Mouse (Mus musculus): Measurements from ENCODE around the gene Wdr81. TPM values are rescaled to one million over a fixed set of nuclear protein-coding genes. Genes with fewer than 3 reads are reported as not detected.
A peak's percentile ranks its signal among the peaks of the same experiment; 100 is the strongest.
"Not testable (repeated sequence)": the region's sequence is repeated elsewhere in the genome, so short reads cannot be mapped to it uniquely, and the experiment has no call there.

Wdr81 gene
- total RNA-seq, 4 experiments from 2014 or later, result 7.9 to 10.1 (median 8.8) TPM

DNA sequence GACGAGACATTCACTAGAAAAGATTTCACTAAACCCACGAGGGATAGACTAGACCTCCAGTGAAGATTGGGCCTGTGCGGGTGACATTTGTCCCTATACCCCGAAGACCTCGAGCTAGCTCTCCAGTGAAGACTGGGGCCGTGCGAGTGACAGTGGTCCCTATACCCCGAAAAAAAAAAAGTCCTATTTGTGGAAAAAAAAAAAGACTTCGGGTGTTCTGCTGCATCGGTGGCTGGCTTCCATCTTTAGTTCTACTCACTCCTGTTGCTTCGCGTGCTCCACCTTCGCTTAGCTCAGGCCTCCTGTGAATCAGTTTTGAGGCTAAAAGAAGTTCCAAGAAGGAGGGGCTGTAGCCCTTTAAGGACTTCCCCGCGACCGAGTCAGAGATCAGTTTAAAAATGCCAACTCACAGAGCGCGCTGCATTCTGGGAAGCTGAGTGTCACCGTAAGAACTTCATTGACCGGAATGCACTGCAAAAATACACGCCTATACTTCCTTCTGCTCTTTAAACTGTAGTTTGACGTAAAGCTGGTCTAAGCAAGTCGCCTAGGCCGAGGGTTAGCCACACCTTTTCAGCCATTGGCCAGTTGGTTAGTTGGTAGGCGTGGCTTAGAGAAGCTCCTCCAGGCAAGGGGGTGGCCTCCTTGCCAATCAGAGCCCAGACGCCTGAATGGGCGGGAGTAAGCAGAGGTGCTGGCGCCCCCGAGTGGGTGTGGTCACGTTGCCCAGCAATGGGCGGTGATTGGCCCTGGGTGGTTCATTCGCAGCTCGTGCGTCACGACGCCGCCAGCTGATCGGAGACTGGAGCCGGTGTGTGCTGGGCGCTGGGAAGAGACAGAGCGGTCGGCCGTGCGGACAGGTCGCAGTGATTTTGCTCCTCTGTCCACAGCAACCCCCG lies 6.6 kb upstream of the Wdr81 start, which contains the start of gene Tlcd2:
Gene Tlcd2 (plus strand): TSS at position 872 of the 899 bp plus-strand sequence.
- DNase-seq (ENCODE audit: low spot score), result peak; percentile 100

GRCm38 (mm10) chr11:75460103-75460843 lies 5.8 kb upstream of the Wdr81 start:
- peak; percentile 95 for DNase-seq (ENCODE audit: low spot score)

GRCm38 (mm10) chr11:75459751-75460102 lies 5.2 kb upstream of the Wdr81 start:
- no peak for DNase-seq (ENCODE audit: low spot score)

- DNase-seq (ENCODE audit: low spot score), result peak; percentile 65
Observed at GRCm38 (mm10) chr11:75459141-75459711, 4.7 kb upstream of the Wdr81 start.

DNA sequence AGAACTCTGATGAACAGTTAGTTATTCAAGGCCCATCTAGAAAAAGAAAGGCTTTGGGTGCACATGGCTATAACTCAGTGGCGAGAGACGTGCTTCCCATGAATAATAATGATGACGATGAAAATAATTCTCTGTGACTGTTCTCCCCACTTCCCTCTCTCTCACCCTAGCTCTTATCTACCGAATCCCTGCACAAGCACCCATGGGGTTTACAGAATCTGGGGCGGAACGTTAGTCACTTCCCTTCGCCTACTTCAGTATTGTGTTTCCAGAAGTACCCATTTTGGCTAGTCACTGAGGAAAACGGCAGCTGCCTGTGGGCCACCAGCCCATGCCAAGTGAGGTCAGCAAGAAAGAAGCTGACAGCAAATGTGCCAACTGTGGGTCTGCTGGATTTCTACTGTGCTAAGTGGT lies 4.1 kb upstream of the Wdr81 start:
- DNase-seq (ENCODE audit: low spot score), result peak; percentile 76

DNA sequence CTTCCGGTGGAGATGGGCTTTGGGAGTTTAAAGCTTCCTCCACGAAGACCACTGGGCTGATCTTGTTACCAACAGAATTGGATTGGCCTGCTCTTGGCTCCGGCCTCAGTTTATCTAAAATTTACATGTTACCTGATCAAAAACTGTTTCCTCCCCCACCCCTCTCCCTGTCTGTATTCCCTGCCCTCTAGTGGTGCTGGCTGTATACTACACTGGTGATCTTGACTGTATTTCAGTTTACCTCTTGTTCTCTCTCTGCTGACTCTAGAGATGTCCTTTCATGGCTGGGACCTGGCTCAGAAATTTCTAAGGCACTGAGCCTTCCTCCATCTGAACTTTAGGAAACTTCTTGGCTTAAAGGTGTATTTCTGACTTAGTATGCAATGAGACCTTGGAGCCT lies 3.7 kb upstream of the Wdr81 start:
- no peak for DNase-seq (ENCODE audit: low spot score)

- DNase-seq (ENCODE audit: low spot score), result no peak
Observed at GRCm38 (mm10) chr11:75456440-75456871, 1.9 kb upstream of the Wdr81 start.

DNA sequence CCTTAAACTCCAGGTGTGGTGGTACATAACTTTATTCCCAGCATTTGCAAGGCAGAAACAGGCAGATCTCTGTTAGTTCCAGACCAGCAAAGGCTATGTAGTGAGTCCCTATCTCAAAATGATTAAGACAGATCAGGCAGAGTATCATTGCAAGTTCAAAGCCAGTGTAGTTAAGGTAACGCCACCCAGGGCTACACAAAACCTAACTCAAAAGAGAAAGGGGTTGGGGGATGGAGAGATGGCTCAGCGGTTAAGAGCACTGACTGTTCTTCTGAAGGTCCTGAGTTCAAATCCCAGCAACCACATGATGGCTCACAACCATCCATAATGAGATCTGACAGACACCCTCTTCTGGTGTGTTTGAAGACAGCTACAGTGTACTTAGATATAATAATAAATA lies 1.5 kb upstream of the Wdr81 start:
- not testable (repeated sequence) for DNase-seq (ENCODE audit: low spot score)

DNA sequence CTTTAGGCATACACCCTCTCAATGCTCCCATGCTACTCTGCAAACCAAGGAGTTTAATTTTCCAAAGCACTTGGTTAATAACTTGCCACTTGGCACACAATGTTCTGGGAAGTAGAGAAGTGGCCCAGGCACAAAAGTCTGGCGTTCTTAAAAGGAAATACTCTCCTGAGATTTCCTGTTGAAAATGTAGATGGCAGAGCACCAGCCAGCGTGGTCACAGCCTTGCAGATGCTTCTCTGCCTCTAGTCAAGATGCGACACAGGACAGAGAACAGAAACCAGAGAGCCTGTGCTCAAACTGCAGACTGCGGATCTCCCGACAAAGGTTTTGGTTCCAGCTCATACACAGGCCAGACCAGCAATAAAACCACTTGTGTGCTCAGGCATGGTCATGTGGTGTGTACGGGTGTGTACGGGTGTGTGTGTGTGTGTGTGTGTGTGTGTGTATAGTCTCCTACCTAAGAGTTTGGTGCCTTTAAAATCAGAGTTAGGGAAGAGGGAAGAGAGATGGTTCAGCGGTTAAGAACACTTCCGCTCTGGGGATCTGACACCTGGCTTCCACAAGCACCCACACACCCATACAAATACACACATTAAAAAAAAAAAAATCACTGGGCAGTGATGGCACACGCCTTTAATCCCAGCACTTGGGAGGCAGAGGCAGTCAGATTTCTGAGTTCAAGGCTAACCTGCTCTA lies 672 bp upstream of the Wdr81 start:
- DNase-seq (ENCODE audit: low spot score), result no peak

- DNase-seq (ENCODE audit: low spot score), result no peak
Observed at GRCm38 (mm10) chr11:75452812-75453557, 1.5 kb downstream of the Wdr81 start.

DNA sequence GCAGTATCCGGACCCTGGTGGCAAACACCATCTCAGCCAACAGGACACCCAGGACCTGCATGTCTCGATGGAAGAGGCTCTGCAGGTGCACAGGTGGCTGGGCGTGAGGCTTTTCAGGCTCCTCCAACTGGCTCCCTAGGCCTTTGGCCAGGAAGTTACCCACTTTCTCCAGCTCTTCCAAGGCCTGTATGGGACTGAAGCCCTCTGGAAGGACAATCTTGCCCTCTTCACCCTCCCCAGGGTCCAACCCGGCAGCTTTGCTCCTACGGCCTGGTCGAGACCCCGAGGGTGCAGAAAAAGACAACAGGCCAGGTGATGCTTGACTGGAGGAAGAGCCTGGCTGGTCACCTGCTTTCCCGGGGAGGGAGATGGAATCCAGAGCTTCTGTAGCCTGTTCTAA lies 2.4 kb downstream of the Wdr81 start:
- no peak for DNase-seq (ENCODE audit: low spot score)

- DNase-seq (ENCODE audit: low spot score), result no peak
Observed at GRCm38 (mm10) chr11:75450936-75451335, 3.6 kb downstream of the Wdr81 start.

- DNase-seq (ENCODE audit: low spot score), result no peak
Observed at GRCm38 (mm10) chr11:75450304-75450908, 4.1 kb downstream of the Wdr81 start.

DNA sequence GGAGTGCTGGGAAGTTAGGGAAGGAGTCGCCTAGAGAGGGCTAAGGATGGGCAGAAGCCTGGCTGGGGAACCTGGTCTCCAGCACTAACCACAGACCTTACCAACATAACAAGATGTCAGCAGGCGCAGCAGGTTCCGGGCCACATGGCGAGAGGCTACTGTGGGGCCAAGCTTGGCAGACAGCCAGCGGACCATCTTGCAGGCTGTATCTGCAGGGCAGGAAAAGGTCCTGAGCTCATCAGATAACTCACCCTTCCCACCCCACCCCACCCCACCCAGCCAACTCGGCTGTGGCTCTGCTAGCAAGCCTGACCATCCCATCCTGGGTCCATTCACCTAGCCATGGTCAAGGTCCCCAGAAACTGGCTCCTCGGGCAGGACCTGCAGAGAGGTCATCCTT lies 4.8 kb downstream of the Wdr81 start:
- no peak for DNase-seq (ENCODE audit: low spot score)

DNA sequence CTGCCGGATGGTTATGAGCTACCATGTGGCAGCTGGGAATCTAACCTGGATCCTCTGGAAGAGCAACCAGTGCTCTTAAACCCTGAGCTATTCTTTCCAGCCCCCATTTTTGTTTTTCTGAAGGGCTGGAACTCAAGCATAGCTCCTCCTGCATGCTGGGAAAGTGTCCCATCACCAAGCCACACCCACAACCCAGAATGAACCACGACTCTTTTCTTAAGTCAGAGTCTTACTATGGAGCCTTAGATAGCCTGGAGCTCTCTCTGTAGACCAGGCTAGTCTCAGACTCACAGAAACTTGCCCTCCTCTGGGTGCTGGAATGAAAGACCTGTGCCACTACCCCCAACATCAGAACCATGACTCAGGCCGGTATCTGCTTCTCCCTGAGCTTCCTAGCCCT lies 5.9 kb downstream of the Wdr81 start:
- DNase-seq (ENCODE audit: low spot score), result no peak

DNA sequence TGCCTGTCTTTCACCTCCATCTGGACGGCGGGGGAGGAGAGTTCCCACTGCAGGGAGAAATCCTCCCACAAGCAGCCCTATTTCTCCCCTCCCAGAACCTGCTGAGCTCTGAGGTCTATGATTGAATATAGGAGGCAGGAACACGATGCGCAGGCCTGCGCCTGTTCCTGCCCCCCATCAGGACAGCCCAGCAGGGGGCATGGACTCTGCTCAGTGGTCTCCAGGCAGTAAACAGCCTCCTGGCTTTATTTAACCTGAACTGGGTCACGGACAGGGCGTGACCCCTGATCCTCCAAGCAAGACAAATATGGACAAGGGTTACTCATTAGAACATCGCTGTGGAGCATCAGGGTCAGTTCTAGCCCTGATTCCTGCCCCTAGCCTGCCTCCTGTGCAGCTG lies 10.8 kb downstream of the Wdr81 start:
- no peak for DNase-seq (ENCODE audit: low spot score)

- DNase-seq (ENCODE audit: low spot score), result no peak
Observed at GRCm38 (mm10) chr11:75441601-75442000, 12.9 kb downstream of the Wdr81 start.

- DNase-seq (ENCODE audit: low spot score), result no peak
Observed at GRCm38 (mm10) chr11:75441034-75441433, 13.5 kb downstream of the Wdr81 start.

GRCm38 (mm10) chr11:75439951-75440350 lies 14.6 kb downstream of the Wdr81 start:
- DNase-seq (ENCODE audit: low spot score), result no peak

DNA sequence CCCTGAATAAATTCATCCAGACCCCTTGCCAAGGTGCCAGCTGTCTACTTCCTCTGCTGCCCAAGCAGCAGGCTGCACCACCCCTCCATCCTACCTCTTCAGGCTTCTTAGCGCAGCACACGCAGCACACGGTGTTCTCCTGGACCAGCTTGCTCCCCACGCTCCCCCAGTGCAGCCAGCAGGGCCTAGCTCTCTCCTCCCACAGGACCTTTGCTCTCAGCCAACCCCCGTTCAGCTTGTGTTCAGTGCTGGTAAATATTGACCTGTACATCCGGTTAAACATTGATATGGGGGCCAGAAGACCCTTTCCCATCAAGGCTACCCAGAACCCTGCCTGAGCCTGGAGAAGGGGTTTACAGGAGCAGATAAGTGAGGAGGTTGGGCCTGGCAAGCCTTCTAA lies 15.2 kb downstream of the Wdr81 start, which contains the start of gene Serpinf2:
Gene Serpinf2 (minus strand): TSS at position 229 of the 400 bp plus-strand sequence.
- DNase-seq (ENCODE audit: low spot score), result no peak

- no peak for DNase-seq (ENCODE audit: low spot score)
Observed at GRCm38 (mm10) chr11:75438804-75439203, 15.7 kb downstream of the Wdr81 start.

Measured in heart, adult 8-10 months (tissue).